Mouse (Mus musculus) ZHBTc4 (cell line): ENCODE measurements around the gene Nono.

Source experiments
- DNase-seq: peaks from one replicate; pipeline ENCODE4 v3.0.0-alpha.2; 2011; ENCODE audit warnings: low read depth, low spot score

Gene Nono

DNA sequence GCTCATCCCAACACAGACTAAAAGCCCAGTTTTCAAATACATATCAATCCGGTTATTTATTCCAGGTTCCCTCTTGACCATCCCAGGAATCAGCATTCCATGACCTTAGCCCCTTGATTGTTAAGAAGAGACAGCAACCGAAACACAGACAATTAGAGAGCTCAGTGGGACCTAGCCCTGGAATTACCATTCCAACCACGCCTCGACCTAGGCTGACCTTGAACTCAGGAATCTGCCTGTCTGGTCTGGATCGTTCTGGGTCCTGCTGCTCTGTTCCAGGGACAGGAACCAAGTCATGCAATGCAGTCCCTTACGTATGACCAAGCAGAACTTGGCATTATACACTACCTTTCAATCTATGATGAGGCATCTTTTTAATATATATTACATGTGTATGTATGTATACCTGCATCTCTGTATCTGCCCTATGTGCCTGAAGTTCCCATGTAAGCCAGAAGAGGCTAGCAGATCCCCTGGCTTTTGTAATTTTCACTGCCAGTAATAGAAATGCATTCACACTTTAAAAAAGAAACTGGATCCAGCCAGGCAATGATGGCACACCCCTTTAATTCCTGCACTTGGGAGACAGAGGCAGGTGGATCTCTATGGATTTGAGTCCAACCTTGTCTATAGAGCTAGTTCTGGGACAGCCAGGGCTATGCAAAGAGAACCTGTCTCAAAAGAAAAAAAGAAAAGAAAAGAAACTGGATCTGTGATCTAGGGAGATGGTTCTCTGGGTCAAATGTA lies 52.7 kb downstream of the Nono start:
- DNase-seq: peak; percentile 94

DNA sequence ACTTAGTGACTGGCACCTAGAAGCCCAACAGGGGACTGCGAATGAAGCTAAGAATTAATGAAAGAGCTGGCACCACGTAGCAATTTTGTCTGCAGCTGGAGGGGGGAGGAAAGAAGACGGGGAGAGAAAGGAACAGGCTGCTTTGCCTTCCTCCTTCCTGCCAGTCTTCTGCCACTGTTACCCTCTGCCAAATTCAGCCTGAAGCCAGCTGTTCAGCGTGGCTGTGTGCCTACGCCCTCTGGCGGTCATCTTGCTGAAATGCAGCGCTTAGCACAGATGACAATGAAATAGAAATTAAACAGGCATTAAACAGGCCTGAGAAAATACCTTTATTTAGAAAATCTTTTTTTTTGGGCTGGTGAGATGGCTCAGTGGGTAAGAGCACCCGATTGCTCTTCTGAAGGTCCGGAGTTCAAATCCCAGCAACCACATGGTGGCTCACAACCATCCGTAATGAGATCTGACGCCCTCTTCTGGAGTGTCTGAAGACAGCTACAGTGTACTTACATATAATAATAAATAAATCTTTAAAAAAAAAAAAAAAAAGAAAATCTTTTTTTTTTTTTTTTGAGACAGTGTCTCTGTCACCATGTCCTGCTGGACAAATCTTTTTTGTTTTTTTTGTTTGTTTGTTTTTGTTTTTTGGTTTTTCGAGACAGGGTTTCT lies 57.5 kb downstream of the Nono start:
- peak; percentile 67 for DNase-seq
